Mouse (Mus musculus): ENCODE results near the gene Dnajc27.

DNA sequence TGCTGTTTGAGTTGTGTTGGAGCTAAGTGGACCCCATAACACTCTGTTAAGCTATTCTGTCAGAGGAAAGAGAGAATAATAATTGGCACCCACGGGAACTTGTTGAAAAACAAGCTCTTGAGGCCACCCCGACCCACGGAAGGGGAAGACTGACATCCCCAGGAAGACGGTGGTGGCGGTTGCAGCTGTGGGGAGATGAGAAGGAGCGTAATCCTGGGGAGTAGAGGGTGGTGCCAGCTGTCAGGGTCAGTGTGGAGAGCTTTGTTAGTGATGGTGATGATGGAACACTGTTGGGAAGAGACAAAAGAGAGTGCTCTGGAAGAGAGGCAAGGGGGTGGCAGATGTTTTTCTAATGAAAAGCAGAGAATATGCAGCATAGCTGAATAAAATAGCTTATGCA, 34.4 kb upstream of the Dnajc27 start:
- TF ChIP-seq CTCF (conservative IDR thresholded peaks at IDR 0.05; ENCODE audit: low read length) (no peak), NANOG (IDR thresholded peaks at IDR 0.05; ENCODE audit: borderline replicate concordance, low read length) (no peak), POU5F1 (IDR thresholded peaks at IDR 0.05; ENCODE audit: borderline replicate concordance, low read length) (no peak)
